Mouse (Mus musculus) midbrain, embryonic 11.5 days (tissue): ENCODE measurements around the gene Hivep2. TPM values are rescaled to one million over a fixed set of nuclear protein-coding genes. Genes with fewer than 3 reads are reported as not detected.

Experiments
- ATAC-seq: fragments of 200-750 bp; cut with Nextera tagmentation; 2 replicates; pipeline ENCODE4 v1.8.0; 2017; ENCODE audit warnings: moderate TSS enrichment, moderate library complexity; ENCODE audit not compliant: low FRiP score
- DNase-seq: peaks from one replicate; pipeline ENCODE4 v3.0.0; 2015; ENCODE audit warnings: low spot score; ENCODE audit errors: missing footprints
- H3K27ac ChIP-seq: fragments of 300-500 bp; sonication (generic); 2 replicates; pipeline ENCODE4 v1.5.1; 2014; ENCODE audit warnings: low read depth, low read length
- H3K27me3 ChIP-seq: fragments of 300-500 bp; sonication (generic); 2 replicates; pipeline ENCODE4 v1.6.1; 2014; ENCODE audit warnings: mild to moderate bottlenecking, low read length, moderate library complexity, mixed read lengths; ENCODE audit not compliant: control insufficient read depth, insufficient read depth
- H3K36me3 ChIP-seq: fragments of 300-500 bp; sonication (generic); 2 replicates; pipeline ENCODE4 v1.6.1; 2014; ENCODE audit warnings: mild to moderate bottlenecking, low read length, moderate library complexity, mixed read lengths; ENCODE audit not compliant: control insufficient read depth, insufficient read depth
- H3K4me1 ChIP-seq: fragments of 300-500 bp; sonication (generic); 2 replicates; pipeline ENCODE4 v1.6.1; 2014; ENCODE audit warnings: low read length; ENCODE audit not compliant: control insufficient read depth, insufficient read depth
- H3K4me2 ChIP-seq: fragments of 300-500 bp; sonication (generic); 2 replicates; pipeline ENCODE4 v1.6.1; 2014; ENCODE audit warnings: mild to moderate bottlenecking, moderate library complexity
- H3K4me3 ChIP-seq: fragments of 300-500 bp; sonication (generic); 2 replicates; pipeline ENCODE4 v1.5.1; 2014; ENCODE audit warnings: low read depth, low read length
- H3K9ac ChIP-seq: fragments of 300-500 bp; sonication (generic); 2 replicates; pipeline ENCODE4 v1.6.1; 2014; ENCODE audit warnings: low read length
- H3K9me3 ChIP-seq: fragments of 300-500 bp; sonication (generic); 2 replicates; pipeline ENCODE4 v1.6.1; 2016; ENCODE audit warnings: low read length; ENCODE audit not compliant: control insufficient read depth
- WGBS: fragments of 180-500 bp; shearing (Covaris S2); extraction: QIAGEN DNeasy Blood & Tissue Kit; methylation state at CpG from one replicate; pipeline ENCODE4 v1.1.7; 2014; 5-methylcytosine and 5-hydroxymethylcytosine counted together
- polyA plus RNA-seq: library from polyadenylated mRNA; unstranded; fragments of >200 nt; fragmentation: Nextera tagmentation; extraction: Ambion mirVana; gene quantifications from 2 replicates; pipeline ENCODE4 v1.2.1, GENCODE M21; 2014

Hivep2 gene
- 5.4 and 6.5 TPM in 2 replicates for polyA plus RNA-seq

DNA sequence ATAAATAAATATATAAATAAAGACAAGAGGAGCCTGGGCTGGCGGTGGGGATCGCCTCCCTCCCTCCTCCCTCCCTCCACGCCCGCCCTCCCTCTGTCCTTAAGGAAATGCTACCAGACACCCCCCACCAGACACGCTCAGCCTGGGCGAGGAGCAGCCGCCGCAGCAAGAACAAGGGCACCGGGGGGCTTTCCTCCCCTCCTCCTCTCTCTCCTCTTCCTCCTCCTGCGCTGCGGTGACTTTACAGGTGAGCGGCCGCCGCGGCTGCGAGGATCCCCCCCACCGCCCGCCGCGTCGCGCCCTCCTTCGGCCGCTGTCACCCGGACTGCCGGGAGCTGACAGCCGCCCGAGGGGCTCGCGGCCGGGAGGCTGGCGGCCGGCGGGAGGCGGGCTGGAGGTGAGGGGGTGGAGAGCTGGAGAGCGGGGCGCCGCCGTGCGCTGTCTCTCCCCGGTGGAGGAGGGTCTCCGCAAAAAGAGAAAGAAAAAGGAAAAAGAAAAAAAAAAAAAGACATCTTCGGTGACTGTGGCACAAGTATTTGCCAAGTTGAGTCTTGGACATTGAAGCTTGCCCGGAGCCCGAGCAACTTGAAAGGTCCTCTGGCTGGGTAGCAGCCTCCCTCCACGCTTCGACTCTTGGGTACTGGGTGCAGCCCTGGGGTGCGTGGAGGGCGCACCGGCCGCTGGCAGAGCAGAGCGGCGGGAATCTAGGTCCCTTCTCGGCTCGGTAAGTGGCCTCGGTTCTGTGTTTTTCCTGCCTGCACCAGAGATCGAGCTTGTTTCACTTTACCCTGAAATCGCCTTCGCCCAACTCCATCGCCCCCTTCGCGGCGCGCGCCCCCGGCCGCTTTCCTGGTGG is at the start of gene Hivep2:
TSS of gene Hivep2 (plus strand) at position 102 of the 856 bp plus-strand sequence.
- H3K36me3 ChIP-seq = no peaks in the 10 kb centered on the region
- H3K27me3 ChIP-seq = no peaks in the 10 kb centered on the region
- peak within 1 kb of the TSS; percentile 72 for H3K4me3 ChIP-seq
- H3K9ac ChIP-seq = peak within 1 kb of the TSS; percentile 91
- peaks cover 3% of the 10 kb centered on the region; the same call in 1 of the 2 replicates for H3K4me1 ChIP-seq
- H3K9me3 ChIP-seq = no peaks in the 10 kb centered on the region
- peak within 1 kb of the TSS; percentile 93 for H3K27ac ChIP-seq
- ATAC-seq = peak; percentile 60
- WGBS = under 1% methylated on average over 67 of the region's 67 CpGs
- DNase-seq = peak; percentile 98
- H3K4me2 ChIP-seq = peak within 1 kb of the TSS; percentile 82

DNA sequence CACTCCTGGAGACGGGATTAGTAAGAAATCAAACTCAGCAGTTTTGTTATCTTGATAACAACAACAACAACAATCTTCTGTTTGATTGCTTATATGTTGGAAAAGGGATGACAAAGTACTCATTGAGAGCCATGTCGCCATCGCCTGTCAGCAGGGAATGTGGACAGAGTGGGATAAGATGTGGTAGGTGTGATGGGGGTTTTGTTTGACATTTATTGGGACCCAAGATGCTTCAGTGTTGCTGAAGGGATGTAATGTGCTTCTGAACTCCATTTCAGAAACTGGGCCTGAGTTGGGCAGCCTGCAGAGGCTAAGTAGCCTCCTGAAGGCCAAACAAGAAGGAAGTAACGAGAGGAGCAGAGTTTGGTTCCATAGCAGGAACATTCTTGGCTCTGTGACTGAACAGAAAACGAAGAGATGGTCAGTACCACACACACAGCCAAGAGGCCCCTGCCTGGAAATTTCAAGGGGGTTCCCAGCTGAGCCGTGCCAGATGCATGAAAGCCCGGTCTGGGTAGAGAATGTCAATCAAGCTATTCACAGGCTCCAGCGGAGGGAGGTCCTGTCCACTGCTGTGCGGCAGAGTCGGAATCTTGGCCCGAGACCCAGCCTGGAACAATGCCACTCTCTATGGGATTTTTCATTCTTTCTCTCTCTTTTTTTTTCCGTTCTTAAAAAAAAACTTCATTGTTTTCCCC is 49.1 kb upstream of the Hivep2 start:
- H3K27ac ChIP-seq = peak overlapping the region; percentile 47; the same call in 1 of the 2 replicates
- H3K27me3 ChIP-seq = no peaks in the 10 kb centered on the region
- H3K4me3 ChIP-seq = no peak overlapping the region
- H3K9ac ChIP-seq = no peak overlapping the region
- ATAC-seq (peak; percentile 95), DNase-seq (peak; percentile 91)
- no peaks in the 10 kb centered on the region for H3K9me3 ChIP-seq
- H3K4me2 ChIP-seq = no peak overlapping the region
- no peaks in the 10 kb centered on the region for H3K36me3 ChIP-seq
- WGBS = 21% methylated on average over 12 of the region's 12 CpGs
- H3K4me1 ChIP-seq = peaks cover 15% of the 10 kb centered on the region

DNA sequence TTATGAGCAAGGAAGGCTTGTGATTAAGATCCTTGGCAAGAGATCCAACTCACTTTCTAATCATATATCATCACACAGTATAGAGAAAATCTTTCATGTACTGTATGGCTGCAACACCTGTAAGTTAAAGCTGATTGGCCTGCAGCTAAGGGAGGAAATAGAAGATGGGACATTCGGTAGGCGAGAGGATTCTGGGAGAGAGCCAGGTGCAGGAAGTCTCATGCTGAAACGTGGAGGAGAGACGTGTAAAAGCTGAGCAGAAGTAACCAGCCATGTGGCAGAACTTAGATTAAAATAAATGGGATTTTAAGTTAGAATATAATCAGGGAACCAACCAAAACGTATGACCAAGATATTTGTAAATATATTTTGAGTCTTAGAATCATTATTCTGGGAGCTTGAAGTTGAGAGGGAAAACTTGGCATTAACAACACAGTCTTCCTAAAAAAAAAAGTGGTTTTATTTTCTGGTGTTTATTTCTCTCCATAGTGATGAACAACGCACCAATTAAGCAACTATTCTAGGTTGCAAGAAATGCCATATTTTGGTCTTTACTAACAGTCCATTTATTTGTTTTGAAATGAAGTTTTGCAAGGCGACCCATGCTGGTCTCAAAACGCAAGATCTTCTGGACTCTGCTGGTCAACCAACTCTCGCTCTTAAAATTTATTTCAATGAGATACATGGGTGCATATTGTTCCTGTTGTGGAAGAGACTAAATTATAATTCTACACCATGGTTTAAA is 44.1 kb upstream of the Hivep2 start:
- DNase-seq (no peak), ATAC-seq (no peak)
- H3K4me2 ChIP-seq = no peak overlapping the region
- no peak overlapping the region for H3K9ac ChIP-seq
- no peaks in the 10 kb centered on the region for H3K27me3 ChIP-seq
- no peaks in the 10 kb centered on the region for H3K36me3 ChIP-seq
- no peaks in the 10 kb centered on the region for H3K9me3 ChIP-seq
- H3K27ac ChIP-seq = no peak overlapping the region
- peaks cover 3% of the 10 kb centered on the region for H3K4me1 ChIP-seq
- no peak overlapping the region for H3K4me3 ChIP-seq
- WGBS = 86% methylated on average over 9 of the region's 9 CpGs

DNA sequence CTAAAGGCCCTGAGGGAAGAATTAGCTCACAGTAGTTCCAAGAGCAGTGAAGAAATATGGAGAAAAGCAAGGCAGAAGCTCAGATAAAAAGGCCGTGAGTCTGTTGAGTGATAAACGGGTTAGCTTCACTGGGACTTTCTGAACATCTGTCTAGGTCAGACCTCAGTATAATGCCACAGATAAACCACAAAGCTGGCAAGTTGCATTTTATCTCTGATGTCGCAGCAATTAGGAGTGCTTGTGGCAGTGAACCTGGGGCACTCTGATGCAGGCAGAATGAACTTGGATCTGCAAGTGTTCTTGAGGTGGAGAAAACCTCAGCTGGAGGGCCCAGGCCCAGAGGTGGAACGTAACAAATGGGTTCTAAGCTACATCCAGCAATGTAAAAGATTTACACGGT is 36.6 kb upstream of the Hivep2 start:
- Histone ChIP-seq H3K27me3 (no peaks in the 10 kb centered on the region), H3K4me1 (no peaks in the 10 kb centered on the region), H3K27ac (no peak overlapping the region), H3K9ac (no peak overlapping the region), H3K4me3 (no peak overlapping the region), H3K9me3 (no peaks in the 10 kb centered on the region), H3K36me3 (no peaks in the 10 kb centered on the region), H3K4me2 (no peak overlapping the region)
- DNase-seq = no peak
- ATAC-seq = no peak
- WGBS = 81% methylated on average over 5 of the region's 5 CpGs

DNA sequence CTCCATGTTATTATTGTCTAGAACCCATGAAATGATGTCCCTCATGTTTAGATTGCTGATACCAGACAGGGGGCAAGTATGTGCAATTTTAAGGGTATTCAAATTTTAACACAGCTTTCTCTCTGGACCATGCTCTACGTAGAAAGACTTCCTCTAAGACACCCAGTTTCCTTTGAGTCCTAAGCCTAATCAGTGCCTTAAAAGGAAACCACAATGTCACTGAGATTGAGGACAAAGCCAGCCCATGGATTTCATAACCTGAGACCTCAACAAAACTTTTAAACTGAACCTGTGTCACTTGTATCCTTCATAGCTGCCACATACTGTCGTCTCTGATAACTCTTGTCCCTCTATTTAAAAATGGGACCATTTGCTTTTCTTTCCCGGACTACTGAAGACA is 33.7 kb upstream of the Hivep2 start:
- H3K27ac ChIP-seq = no peak overlapping the region
- H3K4me2 ChIP-seq = no peak overlapping the region
- no peaks in the 10 kb centered on the region for H3K9me3 ChIP-seq
- no peak overlapping the region for H3K9ac ChIP-seq
- H3K4me3 ChIP-seq = no peak overlapping the region
- H3K4me1 ChIP-seq = no peaks in the 10 kb centered on the region
- H3K36me3 ChIP-seq = no peaks in the 10 kb centered on the region
- ATAC-seq = no peak
- DNase-seq = no peak
- 80% methylated on average over 3 of the region's 3 CpGs for WGBS
- no peaks in the 10 kb centered on the region for H3K27me3 ChIP-seq

DNA sequence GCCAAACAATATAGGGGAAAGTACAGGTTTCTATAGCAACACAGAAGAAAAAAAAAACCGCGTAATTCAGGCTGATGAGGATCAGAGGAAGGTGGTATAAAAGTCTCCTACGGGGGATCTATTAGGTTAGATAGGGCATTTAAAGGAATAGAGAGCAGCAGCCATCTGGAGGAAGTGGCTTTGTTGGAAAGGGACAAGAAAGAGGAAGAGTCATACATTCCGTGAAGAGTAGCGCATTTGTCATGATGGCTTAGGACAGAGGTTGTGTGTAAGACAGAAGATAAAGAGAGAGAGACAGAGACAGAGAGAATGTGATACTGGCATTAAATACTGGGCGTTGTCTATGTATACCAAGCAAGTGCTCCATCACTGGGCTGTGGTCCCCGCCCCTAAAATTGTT is 32.6 kb upstream of the Hivep2 start:
- no peaks in the 10 kb centered on the region for H3K36me3 ChIP-seq
- no peaks in the 10 kb centered on the region for H3K4me1 ChIP-seq
- DNase-seq = no peak
- H3K9me3 ChIP-seq = no peaks in the 10 kb centered on the region
- no peak overlapping the region for H3K4me3 ChIP-seq
- H3K27me3 ChIP-seq = no peaks in the 10 kb centered on the region
- H3K9ac ChIP-seq = no peak overlapping the region
- H3K4me2 ChIP-seq = no peak overlapping the region
- ATAC-seq = no peak
- WGBS = 85% methylated on average over 7 of the region's 7 CpGs
- H3K27ac ChIP-seq = no peak overlapping the region

DNA sequence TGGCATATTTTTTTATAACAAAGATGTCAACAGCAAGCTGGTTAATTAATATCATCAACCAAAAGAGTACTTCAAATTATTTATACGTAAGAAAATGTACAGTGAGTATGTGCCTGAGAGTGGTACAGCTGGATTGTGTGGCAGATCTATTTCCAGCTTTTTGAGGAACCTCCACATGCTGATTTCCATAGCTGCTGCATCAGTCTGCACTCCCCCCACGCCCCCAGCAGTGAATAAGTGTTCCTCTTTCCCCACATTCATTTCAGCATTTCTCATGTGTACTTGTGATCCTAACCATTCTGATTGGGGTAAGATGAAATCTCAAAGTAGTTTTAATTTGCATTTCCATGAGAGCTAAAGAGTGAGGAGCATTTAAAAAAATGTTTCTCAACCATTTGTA is 30.2 kb upstream of the Hivep2 start:
- no peaks in the 10 kb centered on the region for H3K4me1 ChIP-seq

DNA sequence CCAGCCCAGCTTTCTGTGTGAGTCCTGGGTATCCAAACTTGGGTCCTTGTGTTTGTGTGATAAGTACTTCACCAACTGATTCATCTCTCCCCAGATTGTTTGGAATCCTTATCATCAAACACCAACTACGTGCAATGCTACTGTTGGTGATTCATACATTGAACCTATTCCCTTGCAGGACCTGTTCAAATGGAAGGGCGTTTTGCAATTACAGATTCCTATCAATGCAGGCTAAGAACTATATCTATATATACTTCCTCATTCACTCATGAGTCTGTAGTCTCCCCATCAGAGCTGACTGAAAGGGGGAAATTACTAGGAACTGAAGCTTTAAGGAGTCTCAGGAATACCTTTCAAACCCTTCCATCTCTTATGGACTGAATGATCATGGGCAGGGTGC is 24.5 kb upstream of the Hivep2 start:
- WGBS = 89% methylated on average over 2 of the region's 2 CpGs
- Histone ChIP-seq H3K27me3 (no peaks in the 10 kb centered on the region), H3K4me1 (no peaks in the 10 kb centered on the region), H3K27ac (no peak overlapping the region), H3K4me3 (no peak overlapping the region), H3K9me3 (no peaks in the 10 kb centered on the region), H3K36me3 (no peaks in the 10 kb centered on the region), H3K4me2 (no peak overlapping the region), H3K9ac (no peak overlapping the region)
- ATAC-seq = no peak
- DNase-seq = no peak

More for the DNA sequence above, 30.2 kb upstream of the Hivep2 start:
- no peak overlapping the region for H3K4me3 ChIP-seq
- H3K27me3 ChIP-seq = no peaks in the 10 kb centered on the region
- no peak overlapping the region for H3K27ac ChIP-seq
- H3K9me3 ChIP-seq = no peaks in the 10 kb centered on the region
- 67% methylated on average over 2 of the region's 2 CpGs for WGBS
- H3K36me3 ChIP-seq = no peaks in the 10 kb centered on the region
- H3K4me2 ChIP-seq = no peak overlapping the region
- H3K9ac ChIP-seq = no peak overlapping the region
- no peak for ATAC-seq
- DNase-seq = no peak
